Mouse (Mus musculus) ES-E14 (cell line): ENCODE measurements around the gene Catspere2.
"Not testable (repeated sequence)": the region's sequence is repeated elsewhere in the genome, so short reads cannot be mapped to it uniquely, and the experiment has no call there.

ENCODE experiments used
- CHD2 ChIP-seq: IDR thresholded peaks from 2 replicates; pipeline ENCODE4 v1.6.1; 2014; ENCODE audit warnings: mild to moderate bottlenecking, low read depth, low read length, inconsistent platforms
- HCFC1 ChIP-seq: IDR thresholded peaks from 2 replicates; pipeline ENCODE4 v1.6.1; 2012; ENCODE audit warnings: low read length, inconsistent platforms, borderline replicate concordance; ENCODE audit not compliant: insufficient read depth
- MAFK ChIP-seq: IDR thresholded peaks from 2 replicates; pipeline ENCODE4 v1.6.1; 2014; ENCODE audit warnings: mild to moderate bottlenecking, low read depth, low read length, inconsistent platforms; ENCODE audit not compliant: insufficient read depth
- ZC3H11A ChIP-seq: IDR thresholded peaks from 2 replicates; pipeline ENCODE4 v1.6.1; 2012; ENCODE audit warnings: low read depth, mild to moderate bottlenecking, inconsistent platforms, low read length, borderline replicate concordance

- TF ChIP-seq CHD2, HCFC1, ZC3H11A, MAFK: not testable (repeated sequence)
These were observed 125.3 kb downstream of the Catspere2 start for GRCm38 (mm10) chr1:178108514-178108913.
